Mouse (Mus musculus) lung, embryonic 15.5 days (tissue): ENCODE measurements at regions not wholly inside any gene's neighbourhood (a gene's known extent, or its start where the extent isn't known, plus 50 kb on each side); places are given as distances from the start of the nearest gene placed in this dataset.

Experiments
- ATAC-seq: fragments of 200-750 bp; cut with Nextera tagmentation; 2 replicates; pipeline ENCODE4 v1.8.0; 2017; ENCODE audit warnings: moderate number of reproducible peaks, borderline replicate concordance; ENCODE audit not compliant: low FRiP score, low TSS enrichment; ENCODE audit errors: extremely low read depth
- H3K27ac ChIP-seq: fragments of 300-500 bp; sonication (generic); 2 replicates; pipeline ENCODE4 v1.5.1; 2015; ENCODE audit warnings: moderate library complexity, mild to moderate bottlenecking, inconsistent platforms
- H3K27me3 ChIP-seq: fragments of 300-500 bp; sonication (generic); 2 replicates; pipeline ENCODE4 v1.6.1; 2015; ENCODE audit warnings: inconsistent platforms
- H3K36me3 ChIP-seq: fragments of 300-500 bp; sonication (generic); 2 replicates; pipeline ENCODE4 v1.6.1; 2015; ENCODE audit warnings: inconsistent platforms
- H3K4me1 ChIP-seq: fragments of 300-500 bp; sonication (generic); 2 replicates; pipeline ENCODE4 v1.6.1; 2015; ENCODE audit warnings: inconsistent platforms
- H3K4me2 ChIP-seq: fragments of 300-500 bp; sonication (generic); 2 replicates; pipeline ENCODE4 v1.6.1; 2015; ENCODE audit warnings: inconsistent platforms, mild to moderate bottlenecking, moderate library complexity
- H3K4me3 ChIP-seq: fragments of 300-500 bp; sonication (generic); 2 replicates; pipeline ENCODE4 v1.5.1; 2015; ENCODE audit warnings: mild to moderate bottlenecking, inconsistent platforms
- H3K9ac ChIP-seq: fragments of 300-500 bp; sonication (generic); 2 replicates; pipeline ENCODE4 v1.6.1; 2015; ENCODE audit warnings: inconsistent platforms
- H3K9me3 ChIP-seq: fragments of 300-500 bp; sonication (generic); 2 replicates; pipeline ENCODE4 v1.6.1; 2016; ENCODE audit warnings: inconsistent platforms
- WGBS: fragments of 180-500 bp; shearing (Covaris S2); methylation state at CpG from one replicate; pipeline ENCODE4 v1.1.7; 2015; 5-methylcytosine and 5-hydroxymethylcytosine counted together

DNA sequence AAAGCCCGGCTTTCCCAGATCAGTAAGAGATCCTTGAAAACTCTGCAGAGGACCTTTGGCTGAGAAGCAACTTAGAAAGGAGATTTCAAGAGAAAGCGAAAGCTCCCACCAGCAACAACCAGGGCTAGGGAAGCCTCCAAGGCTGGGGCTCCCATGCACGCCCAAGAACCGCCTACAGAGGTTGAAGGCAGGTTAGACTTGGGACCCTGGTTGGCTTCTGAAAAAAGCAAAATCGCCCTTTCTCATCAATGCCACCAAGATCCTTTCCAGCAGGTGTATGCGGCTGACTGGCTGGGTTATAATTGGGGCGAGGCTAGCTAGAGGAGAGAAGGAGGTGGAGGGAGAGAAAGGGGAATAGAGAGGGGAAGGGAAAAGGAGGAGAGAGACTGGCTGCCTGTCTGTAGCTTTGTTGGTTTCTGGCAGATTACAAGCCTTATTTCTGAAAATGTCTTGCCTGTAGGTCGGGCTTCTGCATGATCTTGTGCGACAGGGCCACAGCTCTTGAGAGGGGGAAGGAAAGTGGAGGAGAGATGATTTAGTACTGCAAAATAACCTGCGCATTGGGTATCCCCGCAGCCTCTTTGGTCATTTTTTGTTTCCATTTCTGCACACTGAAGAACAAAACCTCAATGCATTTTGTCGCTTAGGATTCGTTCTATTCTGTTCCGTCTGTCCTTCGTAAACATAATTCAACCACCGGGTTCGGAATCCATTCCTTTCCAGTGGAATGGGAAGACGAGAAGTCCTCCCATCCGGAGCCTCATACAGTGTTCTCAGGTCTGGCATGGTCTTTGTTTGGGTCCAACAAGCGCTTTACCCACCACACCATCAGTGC lies 317.5 kb downstream of the Parp8 start:
- no peak overlapping the region for H3K27ac ChIP-seq
- H3K4me3 ChIP-seq = 0 out of 2 replicates have a peak overlapping the region, but pooled peaks have one; percentile 0
- no peaks in the 10 kb centered on the region for H3K9me3 ChIP-seq
- peaks cover 86% of the 10 kb centered on the region for H3K27me3 ChIP-seq
- H3K36me3 ChIP-seq = no peaks in the 10 kb centered on the region
- ATAC-seq = no peak
- no peak overlapping the region for H3K9ac ChIP-seq
- H3K4me1 ChIP-seq = peaks cover 21% of the 10 kb centered on the region
- 13% methylated on average over 20 of the region's 20 CpGs for WGBS
- H3K4me2 ChIP-seq = peak overlapping the region; percentile 23; the same call in 1 of the 2 replicates

DNA sequence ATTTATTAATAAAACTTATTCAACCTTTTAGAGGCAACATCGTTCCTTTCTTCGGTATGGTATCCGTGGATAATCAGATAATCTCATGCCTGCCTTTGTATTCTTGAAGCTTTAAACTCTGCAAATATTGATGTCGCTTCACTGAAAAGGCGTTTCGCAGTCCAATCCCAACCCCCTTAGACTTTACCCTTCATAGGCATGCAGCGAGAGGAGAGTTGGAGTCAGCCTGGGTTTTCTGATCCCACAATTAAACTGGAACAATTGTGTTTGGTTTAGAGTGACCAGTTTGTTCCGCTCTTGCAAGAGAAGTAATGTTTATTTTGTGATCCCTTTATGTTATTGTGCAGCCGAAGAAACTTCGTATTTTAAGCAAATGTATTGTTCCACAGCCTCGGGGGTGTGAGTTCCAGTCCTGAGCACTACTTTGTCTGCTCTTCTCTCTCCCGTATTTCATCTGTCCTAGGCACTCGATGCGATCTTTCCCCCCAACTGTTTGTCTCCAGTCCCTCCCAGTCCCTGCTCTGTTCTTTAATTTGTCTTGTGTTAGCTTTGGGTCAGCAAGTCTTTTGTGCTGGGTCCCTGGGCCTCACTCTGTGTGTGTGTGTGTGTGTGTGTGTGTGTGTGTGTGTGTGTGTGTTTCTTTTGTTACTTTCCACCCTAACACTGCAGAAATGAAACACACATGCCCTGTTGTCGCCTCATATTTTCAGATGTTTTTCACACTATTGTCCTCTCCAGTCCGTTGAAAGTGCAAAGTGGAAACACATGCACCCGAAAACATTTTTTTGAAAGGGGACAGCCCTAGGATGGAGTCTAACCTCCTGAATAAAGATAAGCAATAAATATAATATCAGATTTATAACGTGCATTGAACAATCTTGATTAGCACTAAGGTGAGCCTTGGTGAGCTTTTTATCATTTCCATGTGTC lies 318.7 kb downstream of the Parp8 start:
- Histone ChIP-seq H3K4me2 (no peak overlapping the region; the same call in 1 of the 2 replicates), H3K4me1 (peaks cover 16% of the 10 kb centered on the region), H3K9me3 (no peaks in the 10 kb centered on the region), H3K27ac (no peak overlapping the region), H3K9ac (no peak overlapping the region), H3K27me3 (peaks cover 79% of the 10 kb centered on the region), H3K4me3 (no peak overlapping the region), H3K36me3 (no peaks in the 10 kb centered on the region)
- no peak for ATAC-seq
- WGBS = 15% methylated on average over 18 of the region's 18 CpGs

DNA sequence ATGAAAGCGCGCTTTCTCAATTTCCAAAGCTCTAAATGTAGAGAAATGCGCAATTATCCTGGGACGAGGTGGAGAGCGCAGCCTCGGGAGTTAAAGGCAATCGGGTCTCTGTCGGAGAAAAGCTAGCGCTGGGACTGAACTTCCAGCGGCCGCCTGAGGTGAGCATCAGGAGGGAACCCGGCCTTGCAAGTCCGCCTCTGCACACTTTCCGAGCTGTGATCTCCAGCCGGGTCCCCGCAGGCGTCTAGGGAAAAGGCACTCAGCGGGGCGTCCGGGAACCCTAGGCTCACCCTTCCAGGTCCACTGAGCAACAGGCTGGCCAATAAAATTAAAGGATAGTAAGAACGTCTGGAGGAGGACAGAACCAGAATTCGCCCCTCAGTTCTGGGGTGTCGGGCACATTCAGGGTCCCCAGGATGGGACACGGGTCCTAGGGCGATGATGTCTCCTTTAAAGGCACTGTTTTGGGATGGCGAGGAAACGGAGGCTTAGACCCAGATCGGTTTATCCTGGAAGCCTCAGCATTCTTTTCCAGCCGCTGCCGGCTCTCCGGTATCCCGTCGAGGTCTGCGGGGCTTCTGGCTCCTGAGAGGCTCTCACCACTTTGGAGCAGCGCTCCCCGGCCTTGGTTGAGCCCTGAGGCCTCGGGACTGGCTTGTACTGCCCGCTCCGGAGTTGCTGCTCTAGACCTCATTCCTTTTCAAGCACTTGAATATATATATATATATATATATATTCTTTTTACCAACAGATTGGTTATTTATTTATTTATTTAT lies 319.5 kb downstream of the Parp8 start:
- Histone ChIP-seq H3K4me1 (peaks cover 11% of the 10 kb centered on the region), H3K4me2 (peak overlapping the region; percentile 60), H3K27me3 (peaks cover 71% of the 10 kb centered on the region), H3K9ac (no peak overlapping the region), H3K27ac (no peak overlapping the region), H3K36me3 (no peaks in the 10 kb centered on the region), H3K9me3 (no peaks in the 10 kb centered on the region), H3K4me3 (peak overlapping the region; percentile 34)
- under 1% methylated on average over 39 of the region's 39 CpGs for WGBS
- peak; percentile 40; the same call in 1 of the 2 replicates for ATAC-seq

DNA sequence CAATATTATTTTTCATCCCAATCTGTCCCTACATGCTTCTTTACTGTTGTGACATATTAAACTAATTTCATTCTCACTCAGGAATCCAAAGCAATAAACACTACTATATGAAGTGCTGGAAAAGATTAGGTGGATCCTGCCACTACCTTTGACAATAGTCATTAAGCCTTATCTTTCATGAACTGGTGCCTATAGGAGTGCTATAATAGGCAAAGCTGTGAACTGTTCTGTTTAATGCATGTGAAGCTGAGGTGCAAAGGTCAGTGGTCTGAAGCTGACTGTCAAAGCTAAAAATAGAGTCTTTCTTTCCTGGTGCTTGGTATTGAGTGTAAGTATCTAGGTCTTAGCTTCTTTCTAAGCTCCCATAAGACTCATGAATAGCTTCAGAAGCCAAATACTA lies 336.6 kb downstream of the Parp8 start:
- no peak for ATAC-seq
- Histone ChIP-seq H3K4me2 (no peak overlapping the region), H3K36me3 (no peaks in the 10 kb centered on the region), H3K27me3 (no peaks in the 10 kb centered on the region), H3K4me1 (no peaks in the 10 kb centered on the region), H3K4me3 (no peak overlapping the region), H3K9me3 (no peaks in the 10 kb centered on the region), H3K9ac (no peak overlapping the region), H3K27ac (no peak overlapping the region)
